Mouse (Mus musculus): ENCODE results near the gene Mast4.

DNA sequence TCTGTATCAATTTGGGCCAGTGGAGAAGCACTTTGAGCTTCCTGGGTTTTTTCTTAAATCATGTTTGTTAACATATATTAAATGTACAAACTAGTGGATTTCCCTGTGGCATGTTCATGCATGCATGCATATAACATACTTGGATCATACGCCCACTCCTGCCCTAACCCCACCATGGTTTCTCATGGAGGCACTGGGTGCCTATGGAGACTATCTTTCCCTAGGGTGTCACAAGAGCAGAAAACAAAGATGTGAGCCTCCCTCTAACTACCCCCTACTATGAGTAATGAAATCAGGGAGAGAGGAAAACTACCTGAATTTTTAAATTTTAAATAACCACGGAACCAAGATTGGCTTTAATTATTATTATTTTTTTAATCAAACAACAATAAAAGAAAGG is 32.2 kb downstream of the Mast4 start:
- TF ChIP-seq POLR2A (IDR thresholded peaks at IDR 0.05; ENCODE audit: insufficient read depth, low read depth, low read length) (no peak), CTCF (IDR thresholded peaks at IDR 0.05) (no peak)

All from heart, adult 2 months (tissue).